Mouse (Mus musculus): Measurements from ENCODE around the gene Kctd17.

DNA sequence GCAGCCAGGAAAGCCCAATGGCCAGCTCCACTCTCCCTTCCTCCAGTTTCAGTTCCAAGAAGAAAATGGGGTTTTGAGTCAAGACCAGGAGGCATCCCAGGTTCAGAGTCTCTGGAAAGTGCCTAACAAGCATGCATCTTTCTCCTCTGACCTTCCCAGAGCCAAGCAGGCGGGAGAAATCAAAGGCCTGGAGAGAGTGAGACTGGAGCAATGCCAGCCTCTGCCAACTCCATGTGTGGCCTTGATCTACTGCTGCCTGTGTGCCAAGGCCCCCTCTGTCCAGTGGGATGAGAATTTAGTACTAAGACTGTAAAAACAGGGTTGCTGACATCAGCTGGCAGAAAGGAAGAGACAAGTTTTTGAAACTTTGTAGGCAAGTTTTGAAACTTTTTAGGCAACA is 24.5 kb upstream of the Kctd17 start:
- TF ChIP-seq CTCF (IDR thresholded peaks at IDR 0.05; ENCODE audit: low read depth) (no peak), EP300 (IDR thresholded peaks at IDR 0.05; ENCODE audit: low read depth) (no peak)
